Mouse (Mus musculus): Measurements from ENCODE around the gene Slc38a6.

Slc38a6 gene

GRCm38 (mm10) chr12:73324742-73325141 lies 38.2 kb downstream of the Slc38a6 start:
- DNase-seq: no peak

DNA sequence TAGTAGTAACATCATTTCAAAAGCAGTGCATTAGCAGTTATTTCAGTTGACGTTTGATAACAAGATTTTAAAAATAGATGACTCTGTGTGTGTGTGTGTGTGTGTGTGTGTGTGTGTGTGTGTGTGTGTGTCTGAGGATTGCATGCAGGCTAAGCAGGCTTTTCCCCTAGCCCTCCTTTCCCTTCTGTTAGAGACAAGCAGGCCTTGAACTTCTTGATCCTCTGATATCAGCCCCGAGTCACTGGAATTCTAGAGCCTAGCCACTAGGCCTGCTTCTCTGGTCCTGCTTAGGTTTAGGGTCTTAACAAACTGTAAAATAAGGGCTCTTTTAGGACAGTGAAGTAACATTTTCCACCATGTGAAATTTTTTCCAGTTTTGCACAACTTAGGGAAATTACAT lies 38.6 kb downstream of the Slc38a6 start:
- DNase-seq: no peak

GRCm38 (mm10) chr12:73325617-73326016 lies 39.0 kb downstream of the Slc38a6 start:
- no peak for DNase-seq

DNA sequence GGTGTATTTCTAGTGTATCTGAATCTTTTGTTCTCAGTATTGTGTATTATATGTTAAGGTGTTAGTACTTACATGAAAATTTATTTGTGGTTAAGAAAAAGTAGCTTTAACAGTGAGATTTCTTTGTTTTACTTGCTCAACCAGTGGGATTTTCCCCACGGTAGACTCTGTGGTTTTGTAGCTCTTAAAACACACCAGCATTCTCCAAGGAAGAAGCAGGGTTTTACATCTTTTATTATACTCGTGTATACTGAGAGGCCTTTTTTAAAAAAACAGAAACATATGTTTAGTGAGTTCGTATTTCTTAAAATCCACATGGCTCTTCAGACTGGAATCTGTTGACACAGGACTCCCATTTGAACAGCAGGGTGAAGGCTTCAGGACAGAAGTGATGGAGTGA lies 40.8 kb downstream of the Slc38a6 start:
- no peak for DNase-seq

DNA sequence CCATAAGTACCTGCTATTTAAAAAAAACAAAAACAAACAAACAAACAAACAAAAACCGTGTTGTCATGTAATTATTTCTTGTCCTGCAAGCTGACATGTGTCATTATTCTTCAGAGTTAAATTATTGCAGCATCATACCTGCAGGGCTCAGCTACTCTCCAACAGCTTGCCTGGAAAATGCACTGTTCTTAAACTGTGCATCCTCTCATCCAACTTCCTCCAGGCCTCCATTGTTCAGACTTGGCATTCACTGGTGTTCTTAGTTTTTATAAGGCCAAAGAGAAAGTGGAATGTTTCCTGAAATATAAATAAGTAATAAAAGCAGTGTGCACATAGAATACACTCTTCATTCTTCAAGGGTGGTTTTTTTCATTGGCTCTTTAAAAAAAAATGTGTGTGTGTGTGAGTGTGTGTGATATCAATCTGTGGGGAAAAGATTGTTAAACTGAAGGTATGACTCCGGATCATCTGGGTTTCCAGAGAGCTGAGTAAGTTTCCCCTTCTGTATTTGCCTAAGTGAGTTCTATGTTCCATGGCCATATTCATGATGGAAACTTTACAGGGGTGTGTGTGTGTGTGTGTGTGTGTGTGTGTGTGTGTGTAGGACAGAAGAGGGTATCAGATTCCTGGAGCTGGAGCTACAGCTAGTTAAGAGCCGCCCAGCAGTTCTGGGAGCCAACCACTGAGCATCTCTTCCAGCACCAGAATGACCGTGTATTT lies 42.0 kb downstream of the Slc38a6 start:
- no peak for DNase-seq

GRCm38 (mm10) chr12:73330236-73330635 lies 43.7 kb downstream of the Slc38a6 start:
- no peak for DNase-seq

DNA sequence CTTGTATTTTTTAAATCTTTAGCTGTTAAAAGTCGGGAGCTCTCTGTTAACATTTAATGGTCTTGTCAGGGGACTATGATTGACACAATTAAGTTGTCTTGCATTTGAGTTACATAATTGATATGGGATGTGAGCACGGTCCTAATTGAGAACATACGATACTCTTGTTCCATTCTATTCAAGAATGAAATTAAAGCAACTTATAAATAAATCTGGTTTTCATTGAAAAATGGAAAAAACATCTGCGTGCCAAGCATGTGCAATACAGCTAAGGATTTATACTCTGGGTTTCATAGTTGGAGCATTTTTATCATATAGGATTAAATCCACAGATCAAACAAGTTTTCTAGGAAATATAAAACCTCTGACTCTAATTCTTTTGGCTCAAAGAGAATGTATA lies 46.1 kb downstream of the Slc38a6 start:
- no peak for DNase-seq

GRCm38 (mm10) chr12:73334051-73334551 lies 47.5 kb downstream of the Slc38a6 start:
- DNase-seq: peak in 1 of 2 experiments; percentile 31

DNA sequence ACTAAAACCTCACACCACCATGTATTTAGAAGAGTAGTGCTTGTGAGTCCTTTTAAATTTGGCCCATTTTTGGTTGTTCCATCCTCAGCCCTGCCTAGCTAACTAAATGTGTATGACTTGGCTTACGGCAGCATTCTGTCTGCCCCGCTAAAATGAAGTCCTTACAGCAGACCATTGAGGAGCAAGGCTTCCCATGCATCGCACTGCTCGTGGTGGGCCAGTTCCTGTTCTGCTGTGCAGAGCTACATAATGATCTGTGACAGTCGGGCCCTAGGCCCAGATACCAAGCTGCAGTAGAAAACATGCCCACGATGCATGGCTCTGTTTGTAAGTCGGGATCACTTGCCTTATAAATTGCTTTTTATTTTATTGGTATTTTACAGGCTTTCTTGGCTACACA lies 50.5 kb downstream of the Slc38a6 start:
- DNase-seq: no peak

DNA sequence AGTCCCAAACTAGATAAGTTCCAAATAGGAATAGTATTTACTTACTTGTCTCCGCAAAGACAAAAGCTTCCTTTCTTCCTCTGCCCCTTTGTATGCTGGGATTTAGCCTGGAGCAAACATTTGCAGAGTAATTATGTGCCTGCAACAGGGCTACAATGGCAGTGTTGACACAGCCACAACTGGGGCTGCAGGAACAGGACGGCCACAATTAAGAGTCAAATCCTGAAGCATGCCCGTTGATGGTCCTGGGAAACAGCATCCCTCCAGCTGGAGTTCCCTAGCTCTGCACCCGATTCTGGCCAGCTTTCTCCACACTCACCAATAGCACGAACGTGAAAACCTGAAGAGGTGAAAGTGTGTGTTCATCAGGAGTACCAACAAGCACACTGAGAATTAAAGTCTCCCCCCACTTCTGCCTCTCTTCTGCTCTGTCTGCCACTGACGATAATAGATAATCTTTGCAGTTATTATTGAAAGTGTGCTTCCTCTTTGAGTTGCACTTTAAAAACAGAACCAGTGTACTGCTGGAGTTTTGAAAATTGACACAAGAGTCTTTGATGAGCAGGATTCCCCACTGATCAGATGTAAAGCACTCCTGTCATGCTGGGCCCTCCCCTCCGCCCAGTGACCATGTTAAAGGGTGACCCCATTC lies 54.2 kb downstream of the Slc38a6 start:
- no peak for DNase-seq

- no peak for DNase-seq
Measured at GRCm38 (mm10) chr12:73341703-73342663, 55.4 kb downstream of the Slc38a6 start.

DNA sequence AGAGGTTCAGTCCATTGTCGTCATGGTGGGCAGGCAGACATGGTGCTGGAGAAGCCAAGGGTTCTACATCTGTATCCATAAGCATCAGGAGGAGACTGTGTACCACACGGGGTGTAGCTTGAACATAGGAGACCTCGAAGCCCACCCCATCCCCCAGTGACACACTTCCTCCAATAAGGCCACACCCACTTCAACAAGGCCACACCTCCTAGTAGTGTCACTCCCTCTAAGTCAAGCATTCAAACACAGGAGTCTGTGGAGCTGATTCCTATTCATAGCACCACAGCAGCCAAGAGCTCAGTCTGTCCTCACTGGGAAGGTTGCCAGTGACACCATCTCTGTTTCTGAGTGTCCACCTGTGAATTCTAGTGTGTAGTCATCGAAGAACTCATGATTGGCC lies 57.7 kb downstream of the Slc38a6 start:
- no peak for DNase-seq

- no peak for DNase-seq
Measured at GRCm38 (mm10) chr12:73345157-73345556, 58.6 kb downstream of the Slc38a6 start.

DNA sequence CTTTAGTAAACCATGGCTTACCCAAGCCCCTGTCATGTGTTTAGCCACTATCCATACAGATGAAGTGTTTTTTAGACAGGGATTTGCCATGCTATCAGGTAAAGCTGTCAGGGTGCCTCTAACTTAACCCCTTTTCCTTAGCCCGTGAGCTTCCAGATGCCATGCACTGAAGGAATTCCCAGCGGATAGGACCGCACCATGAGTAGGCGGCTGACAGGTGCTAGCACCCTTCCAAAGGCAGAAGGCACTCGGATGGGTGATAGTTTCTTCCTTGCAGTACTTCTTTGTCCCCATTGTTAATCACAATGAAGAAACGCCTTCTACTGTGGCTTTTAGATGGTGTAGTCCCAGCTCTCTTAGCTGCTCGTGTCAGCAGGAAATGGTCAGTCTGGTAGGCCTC lies 60.6 kb downstream of the Slc38a6 start:
- DNase-seq: no peak

DNA sequence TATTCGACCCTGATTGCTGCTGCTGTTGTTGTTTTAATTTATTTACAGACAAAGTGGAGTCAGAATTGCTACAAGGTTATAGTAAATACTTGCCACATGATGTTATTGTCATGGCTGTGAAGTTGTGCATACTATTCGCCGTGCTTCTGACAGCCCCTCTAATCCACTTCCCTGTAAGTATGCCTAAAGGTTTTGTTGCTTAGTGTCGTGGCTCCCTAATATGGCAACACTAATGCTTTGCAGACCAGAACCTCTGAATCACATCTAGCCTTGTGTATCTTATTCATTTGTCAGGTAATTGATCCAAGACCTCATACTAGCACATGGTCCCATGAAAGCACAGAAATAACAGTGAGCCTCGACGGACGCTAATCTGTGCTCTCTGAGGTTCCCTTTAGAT lies 63.9 kb downstream of the Slc38a6 start:
- no peak for DNase-seq

DNA sequence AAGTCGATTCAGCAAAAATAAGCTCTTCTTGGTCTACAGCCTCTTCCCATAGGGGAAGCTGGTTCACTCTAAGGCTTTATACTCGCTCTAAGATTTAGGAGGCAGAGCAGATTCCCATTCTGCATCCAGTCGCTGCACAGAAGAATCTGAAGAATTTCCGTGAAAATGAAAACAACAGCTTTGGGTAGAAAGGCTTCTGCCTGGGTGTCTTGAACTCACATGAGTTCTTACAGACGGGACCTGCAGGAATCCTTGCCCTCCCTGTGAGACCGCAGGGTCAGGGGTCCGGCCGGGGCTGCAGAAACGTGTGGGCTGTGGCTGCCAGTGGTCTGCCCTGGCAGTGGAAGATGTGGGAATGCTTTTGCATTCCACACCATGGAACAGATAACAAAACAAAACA lies 64.4 kb downstream of the Slc38a6 start:
- DNase-seq: no peak

DNA sequence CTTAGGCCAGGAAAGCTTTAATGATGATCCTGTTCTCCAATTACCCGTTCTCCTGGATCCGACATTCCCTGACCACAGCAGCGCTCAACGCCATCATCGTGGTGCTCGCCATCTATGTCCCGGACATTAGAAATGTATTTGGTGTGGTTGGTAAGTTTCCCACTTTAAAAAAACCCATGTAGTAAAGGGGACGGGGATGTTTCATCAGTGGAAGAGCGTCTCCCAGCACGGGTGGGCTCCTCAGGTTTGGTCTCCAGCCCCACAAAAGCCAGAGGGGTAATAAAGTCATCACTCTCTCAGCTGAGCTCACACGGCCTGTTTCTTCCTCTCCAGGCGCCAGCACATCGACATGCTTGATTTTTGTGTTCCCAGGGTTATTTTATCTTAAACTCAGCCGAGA lies 65.2 kb downstream of the Slc38a6 start:
- DNase-seq: no peak

GRCm38 (mm10) chr12:73353362-73353761 lies 66.8 kb downstream of the Slc38a6 start:
- peak; percentile 20 to 32 for DNase-seq

DNA sequence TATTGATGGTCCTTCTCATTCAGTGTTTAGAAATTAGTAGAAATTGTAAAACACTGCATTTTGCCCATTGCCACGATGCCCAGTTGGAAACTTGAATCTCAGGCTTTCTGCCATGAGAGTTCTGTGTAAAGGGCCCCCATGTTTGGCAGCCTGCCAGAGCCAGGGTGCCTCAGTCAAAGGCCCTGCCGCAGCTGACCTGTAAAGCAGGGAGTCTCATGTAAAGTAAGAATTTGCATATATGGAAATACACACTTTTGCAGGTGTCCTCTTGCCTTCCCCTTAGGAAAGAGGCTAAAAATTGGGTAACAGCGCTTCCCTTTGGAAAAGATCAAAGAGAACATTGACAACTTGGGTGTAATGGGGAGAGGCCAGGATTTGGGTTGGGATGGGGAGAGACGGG lies 67.9 kb downstream of the Slc38a6 start:
- DNase-seq: peak in 1 of 2 experiments; percentile 39

GRCm38 (mm10) chr12:73355084-73355775 lies 68.7 kb downstream of the Slc38a6 start:
- peak in 1 of 2 experiments; percentile 38 for DNase-seq

- DNase-seq: no peak
Measured at GRCm38 (mm10) chr12:73356696-73357095, 70.1 kb downstream of the Slc38a6 start.

DNA sequence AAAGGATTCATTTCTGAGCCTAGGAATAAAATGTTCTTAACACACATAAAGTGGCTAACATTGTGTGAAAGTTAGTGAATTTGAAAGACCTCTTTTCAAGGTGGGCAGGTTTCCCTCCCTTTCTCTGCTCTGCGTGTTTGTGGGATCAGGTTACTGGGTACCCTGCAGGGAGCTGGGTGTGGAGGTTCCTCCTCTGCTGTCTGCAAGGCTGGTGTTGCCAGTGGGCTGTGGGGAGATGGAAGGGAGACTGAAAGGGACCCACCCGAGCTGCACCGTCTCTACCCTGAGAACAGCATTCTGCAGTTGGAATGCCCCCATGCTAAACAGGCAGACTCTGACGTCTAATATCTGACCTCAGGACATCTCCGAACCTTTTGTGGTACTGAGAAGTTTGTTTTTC lies 70.7 kb downstream of the Slc38a6 start:
- DNase-seq: no peak

- peak in 1 of 2 experiments; percentile 36 for DNase-seq
Measured at GRCm38 (mm10) chr12:73357736-73358135, 71.2 kb downstream of the Slc38a6 start.
